In the genomic region with DNA sequence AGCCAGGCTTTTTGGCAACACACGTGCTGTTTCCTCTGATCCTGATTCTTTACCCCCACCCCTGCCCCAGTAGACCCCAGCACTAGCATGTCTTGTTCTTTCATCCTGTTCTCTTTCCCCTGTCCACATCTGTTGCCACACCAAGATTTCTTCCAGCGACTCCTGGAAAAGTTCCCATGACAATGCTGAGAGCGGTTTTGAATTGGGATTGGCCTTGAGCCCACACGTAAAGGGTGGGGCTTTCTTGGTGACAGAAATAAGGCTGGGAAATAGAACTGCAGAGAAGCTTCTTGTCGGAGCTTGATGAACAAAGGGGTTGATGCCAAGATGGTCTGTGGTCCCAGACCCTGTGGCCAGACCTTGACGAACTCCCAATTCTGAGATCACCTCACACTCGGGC, we compare ENCODE assay signal across 19 mouse cellular contexts.
A peak's percentile ranks its signal among the peaks of the same experiment; 100 is the strongest.
DNase-seq lines count a peak whose midpoint lies in the region; ATAC-seq lines count a peak whose summit lies in the region.
"Had no signal": no experiment of that assay in that cellular context is flagged by ENCODE, and none has a peak within 500 bp of the region (broad histone marks: within the 10 kb centered on the region; RNA-seq: fewer than 3 reads in every experiment).

No protein-coding gene starts in this region.

- ATAC-seq in heart, embryonic 12.5 days (ENCODE audit: insufficient number of reproducible peaks, low FRiP score): no peak
- ATAC-seq: intestine, embryonic 16.5 days; liver, embryonic 12.5 days had no signal

- no peaks in the 10 kb centered on the region for H3K36me3 ChIP-seq in heart, embryonic 12.5 days
- H3K36me3 ChIP-seq: embryonic facial prominence, embryonic 13.5 days; heart, embryonic 13.5 days; hindbrain, embryonic 15.5 days; liver, embryonic 12.5 days; neural tube, embryonic 12.5 days had no signal

- peak; percentile 44 for DNase-seq in adrenal gland, postnatal 10 days
- no peak for DNase-seq in adrenal gland, postnatal 25 days
- DNase-seq in heart, adult 18-20 months: peak; percentile 37 to 58
- peak; percentile 43 to 59 for DNase-seq in heart, postnatal 10 days
- peak; percentile 23 for DNase-seq in lung, postnatal 25 days (ENCODE audit: low spot score)
- no peak for DNase-seq in right cerebral cortex, adult 2 months (ENCODE audit: low spot score in 2 of 2)
- DNase-seq in cerebellum, postnatal 25 days: no peak
- DNase-seq: cerebellum, adult 8-10 months; kidney, postnatal 10 days; right cerebral cortex, postnatal 14 days; thymus, postnatal 25 days had no signal

- H3K9ac ChIP-seq in heart, embryonic 12.5 days: no peak overlapping the region
- H3K9ac ChIP-seq: embryonic facial prominence, embryonic 13.5 days; heart, embryonic 13.5 days; hindbrain, embryonic 15.5 days; liver, embryonic 12.5 days; neural tube, embryonic 12.5 days had no signal

- H3K4me3 ChIP-seq in heart, embryonic 12.5 days: no peak overlapping the region
- H3K4me3 ChIP-seq: embryonic facial prominence, embryonic 13.5 days; heart, embryonic 13.5 days; hindbrain, embryonic 15.5 days; liver, embryonic 12.5 days; neural tube, embryonic 12.5 days had no signal

- no peak overlapping the region for H3K4me2 ChIP-seq in heart, embryonic 12.5 days
- H3K4me2 ChIP-seq: embryonic facial prominence, embryonic 13.5 days; heart, embryonic 13.5 days; hindbrain, embryonic 15.5 days; liver, embryonic 12.5 days; midbrain, embryonic 11.5 days; neural tube, embryonic 12.5 days had no signal

- 0 out of 2 replicates have a peak, but pooled peaks cover 2% of the 10 kb centered on the region for H3K4me1 ChIP-seq in heart, embryonic 12.5 days (replicated peaks)
- H3K4me1 ChIP-seq: embryonic facial prominence, embryonic 13.5 days; hindbrain, embryonic 15.5 days; liver, embryonic 12.5 days; neural tube, embryonic 12.5 days had no signal

- no peaks in the 10 kb centered on the region; the same call in 1 of the 2 replicates for H3K9me3 ChIP-seq in heart, embryonic 12.5 days (replicated peaks)
- H3K9me3 ChIP-seq: hindbrain, embryonic 15.5 days; liver, embryonic 12.5 days; neural tube, embryonic 12.5 days had no signal

- no peak overlapping the region for H3K27ac ChIP-seq in heart, embryonic 12.5 days (ENCODE audit: poor library complexity, severe bottlenecking)
- H3K27ac ChIP-seq: embryonic facial prominence, embryonic 13.5 days; heart, embryonic 13.5 days; hindbrain, embryonic 15.5 days; liver, embryonic 12.5 days; neural tube, embryonic 12.5 days had no signal

- intact Hi-C loops in heart, postnatal 10 days (cut with DNase I): no loop called here

- 72% methylated on average over 7 of the region's 7 CpGs for WGBS in heart, embryonic 12.5 days

- H3K27me3 ChIP-seq in heart, embryonic 12.5 days (replicated peaks): 0 out of 2 replicates have a peak, but pooled peaks cover 4% of the 10 kb centered on the region
- H3K27me3 ChIP-seq: embryonic facial prominence, embryonic 13.5 days; hindbrain, embryonic 15.5 days; liver, embryonic 12.5 days; neural tube, embryonic 12.5 days had no signal

Comparison
In these comparisons a context has a peak if more than half of its experiments do, and no peak if none do; other contexts are left out.
1. DNase-seq: peak in adrenal gland, postnatal 10 days (single experiment), heart, adult 18-20 months (2 of 2), heart, postnatal 10 days (2 of 2) and lung, postnatal 25 days (single experiment); none in adrenal gland, postnatal 25 days (single experiment), right cerebral cortex, adult 2 months (0 of 2) and cerebellum, postnatal 25 days (0 of 2).